8 mouse cellular contexts compared by ENCODE assay signal in the genomic region with DNA sequence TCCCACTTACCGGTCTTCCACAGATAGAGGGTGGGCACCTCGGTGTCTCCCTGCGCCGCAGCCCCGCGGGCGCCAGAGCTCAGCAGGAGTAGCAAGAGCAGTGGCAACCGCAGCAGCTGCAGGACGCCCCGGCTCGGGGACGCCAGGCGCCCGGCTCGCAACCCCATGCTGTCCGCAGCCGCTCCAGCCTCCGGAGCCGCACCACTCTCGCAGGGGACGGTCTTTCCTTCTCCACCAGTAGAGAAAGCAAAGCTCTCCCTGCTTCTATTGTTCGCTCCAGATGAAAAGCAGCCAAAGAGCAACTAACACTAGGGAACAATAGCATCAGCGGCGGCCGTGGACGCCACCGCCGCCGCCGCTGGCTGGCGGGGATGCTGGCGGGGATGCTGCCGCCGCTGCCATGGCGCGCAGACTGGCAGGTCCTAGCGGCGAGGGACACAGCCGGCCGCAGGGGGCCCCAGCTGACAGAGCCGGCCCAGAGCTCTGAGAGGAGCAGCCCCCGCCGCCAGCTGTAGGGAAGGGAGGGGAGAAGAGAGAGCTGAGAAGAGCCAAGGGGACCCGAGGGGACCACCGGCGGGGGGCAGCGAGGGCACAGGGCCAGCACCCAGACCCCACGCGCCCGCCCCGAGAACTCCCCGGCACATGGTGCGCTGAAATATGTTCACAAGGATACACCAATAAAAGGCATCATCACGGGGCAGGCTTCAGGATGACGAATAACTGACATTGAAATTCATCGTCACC. TPM values are rescaled to one million over a fixed set of nuclear protein-coding genes. Genes with fewer than 3 reads are reported as not detected.
DNase-seq lines count a peak whose midpoint lies in the region; ATAC-seq lines count a peak whose summit lies in the region.

A gene (minus strand): TSS at position 624 of the 744 bp plus-strand sequence.

- H3K4me1 ChIP-seq in hindbrain, embryonic 12.5 days, result peaks cover 15% of the 10 kb centered on the region

- 0% methylated on average over 55 of the region's 56 CpGs for WGBS in hindbrain, embryonic 12.5 days

- peak; percentile 79 for DNase-seq in ZHBTc4 (ENCODE audit: low read depth, low spot score)
- peak; percentile 55 to 66 for DNase-seq in cerebellum, postnatal 25 days
- DNase-seq in frontal cortex, postnatal 36 days (ENCODE audit: low spot score in 2 of 2), result peak; percentile 51 to 65
- DNase-seq in layer of hippocampus, postnatal 25 days (ENCODE audit: extremely low spot score in 1 of 2, low spot score in 1 of 2), result peak; percentile 39 to 61
- peak; percentile 37 for DNase-seq in lung, postnatal 10 days
- DNase-seq in right cerebral cortex, postnatal 10 days (ENCODE audit: low spot score in 2 of 2), result peak; percentile 65 to 72

- peak within 1 kb of the TSS; percentile 72 for H3K9ac ChIP-seq in hindbrain, embryonic 12.5 days

- peak within 1 kb of the TSS; percentile 63 for H3K4me3 ChIP-seq in hindbrain, embryonic 12.5 days

- H3K27ac ChIP-seq in hindbrain, embryonic 12.5 days, result peak within 1 kb of the TSS; percentile 97

- H3K4me2 ChIP-seq in hindbrain, embryonic 12.5 days (replicated peaks), result peak within 1 kb of the TSS; percentile 71

- H3K36me3 ChIP-seq in hindbrain, embryonic 12.5 days, result no peaks in the 10 kb centered on the region

- no peaks in the 10 kb centered on the region for H3K27me3 ChIP-seq in hindbrain, embryonic 12.5 days

- peak; percentile 95 for ATAC-seq in hindbrain, embryonic 12.5 days (ENCODE audit: low FRiP score)
- ATAC-seq in monocyte, adult 5-6 weeks (replicated peaks; ENCODE audit: insufficient number of reproducible peaks, low FRiP score, low TSS enrichment, poor library complexity, severe bottlenecking), result no peak

- no peaks in the 10 kb centered on the region for H3K9me3 ChIP-seq in hindbrain, embryonic 12.5 days (replicated peaks)

RNA-seq across cellular contexts. Expression of the gene that starts here (rescaled TPM):
- polyA plus RNA-seq in hindbrain, embryonic 12.5 days (2016; fragmentation: Nextera tagmentation; extraction: Ambion mirVana), result 49.4 and 52.4 TPM in 2 replicates
- total RNA-seq in layer of hippocampus, postnatal 25 days (2021), result 10 to 100 TPM; 35.6 to 43.7 TPM
- under 0.01 TPM in 1 of 3 replicates, not detected in the others for total RNA-seq in monocyte, adult 5-6 weeks (2017)

Comparison
In these comparisons a context has a peak if more than half of its experiments do, and no peak if none do; other contexts are left out.
1. RNA of the gene that starts here (total RNA-seq): 35.6 to 43.7 TPM in layer of hippocampus, postnatal 25 days; under 0.01 TPM in monocyte, adult 5-6 weeks; every median in the first group is over 10 times any median in the second.
2. Peak in every context shown above with its lines, with median percentiles within 50 percentile points of each other: DNase-seq.